Mouse (Mus musculus) myocyte (in vitro differentiated cells): ENCODE measurements around the gene Jmjd4. TPM values are rescaled to one million over a fixed set of nuclear protein-coding genes. Genes with fewer than 3 reads are reported as not detected.

Source experiments
- H3K27me3 ChIP-seq: one replicate; pipeline ENCODE4 v1.6.1; 2011; ENCODE audit not compliant: control insufficient read depth, insufficient read depth, insufficient read length
- H3K36me3 ChIP-seq: one replicate; pipeline ENCODE4 v1.6.1; 2011; ENCODE audit not compliant: control insufficient read depth, insufficient read depth
- H3K4me2 ChIP-seq: one replicate; pipeline ENCODE4 v1.6.1; 2011; ENCODE audit warnings: low read depth, control low read depth
- H3K4me3 ChIP-seq: one replicate; pipeline ENCODE4 v1.5.1; 2011; ENCODE audit warnings: mild to moderate bottlenecking, control low read depth, moderate library complexity
- H3K79me2 ChIP-seq: one replicate; pipeline ENCODE4 v1.6.1; 2011; ENCODE audit not compliant: control insufficient read depth, insufficient read depth
- H3ac ChIP-seq: one replicate; pipeline ENCODE4 v1.6.1; 2011; ENCODE audit not compliant: control insufficient read depth, insufficient read length
- CEBPB ChIP-seq: IDR thresholded peaks from 2 replicates; pipeline ENCODE4 v1.6.1; 2011; ENCODE audit warnings: mild to moderate bottlenecking, moderate library complexity; ENCODE audit not compliant: poor library complexity, insufficient read depth, severe bottlenecking
- E2F4 ChIP-seq: IDR thresholded peaks from one replicate; pipeline ENCODE4 v1.6.1; 2011; ENCODE audit warnings: mild to moderate bottlenecking, control low read depth, moderate library complexity; ENCODE audit not compliant: insufficient read depth
- MAX ChIP-seq: IDR thresholded peaks from one replicate; pipeline ENCODE4 v1.6.1; 2011; ENCODE audit warnings: low read depth, mild to moderate bottlenecking, control low read depth
- MYOD1 ChIP-seq, 3 experiments: IDR thresholded peaks; one replicate each; pipeline ENCODE4 v1.6.1; 2011; ENCODE audit warnings: control low read depth in 2 of 3, low read depth in 2 of 3, mild to moderate bottlenecking in 2 of 3, moderate library complexity in 1 of 3; ENCODE audit not compliant: insufficient read length in 2 of 3, control insufficient read depth in 1 of 3
- MYOG ChIP-seq, 3 experiments: IDR thresholded peaks; one replicate each; pipeline ENCODE4 v1.6.1; 2011; ENCODE audit warnings: control low read depth in 2 of 3, low read depth in 2 of 3, mild to moderate bottlenecking in 2 of 3; ENCODE audit not compliant: insufficient read length in 2 of 3, control insufficient read depth in 1 of 3, insufficient read depth in 1 of 3
- POLR2A ChIP-seq: IDR thresholded peaks from one replicate; pipeline ENCODE4 v1.6.1; 2011; ENCODE audit warnings: low read depth, mild to moderate bottlenecking, control low read depth, moderate library complexity; ENCODE audit not compliant: insufficient read length
- POLR2AphosphoS2 ChIP-seq: IDR thresholded peaks from one replicate; pipeline ENCODE4 v1.6.1; 2011; ENCODE audit warnings: low read depth, control low read depth; ENCODE audit not compliant: insufficient read length
- REST ChIP-seq: IDR thresholded peaks from one replicate; pipeline ENCODE4 v1.6.1; 2011; ENCODE audit warnings: mild to moderate bottlenecking, control low read depth, moderate library complexity; ENCODE audit not compliant: insufficient read depth, insufficient read length
- SRF ChIP-seq: IDR thresholded peaks from one replicate; pipeline ENCODE4 v1.6.1; 2011; ENCODE audit warnings: low read depth; ENCODE audit not compliant: control insufficient read depth, insufficient read length
- TCF12 ChIP-seq: IDR thresholded peaks from one replicate; pipeline ENCODE4 v1.6.1; 2011; ENCODE audit warnings: mild to moderate bottlenecking, control low read depth; ENCODE audit not compliant: poor library complexity, insufficient read depth, severe bottlenecking
- TCF3 ChIP-seq: IDR thresholded peaks from one replicate; pipeline ENCODE4 v1.6.1; 2011; ENCODE audit warnings: low read depth, control low read depth; ENCODE audit not compliant: insufficient read length
- USF1 ChIP-seq: IDR thresholded peaks from one replicate; pipeline ENCODE4 v1.6.1; 2011; ENCODE audit warnings: low read depth, mild to moderate bottlenecking, control low read depth, moderate library complexity
- polyA plus RNA-seq: library from polyadenylated mRNA; unstranded; fragments of >200 nt; fragmentation: generic; extraction: Trizol; gene quantifications from one replicate; pipeline ENCODE4 v1.2.1, GENCODE M21; 2012; ENCODE audit warnings: missing spikeins

The Jmjd4 gene
- polyA plus RNA-seq, 1 experiment, result 4.5 TPM

- no peaks in the 10 kb centered on the region for H3K27me3 ChIP-seq
- no peak for TF ChIP-seq MAX
- peak in 2 of 3 experiments; percentile 63 to 75 for TF ChIP-seq MYOD1 (IDR thresholded peaks at IDR 0.05; ENCODE audit: control insufficient read depth in 1 of 3, insufficient read length in 2 of 3, low read depth in 2 of 3)
- TF ChIP-seq POLR2AphosphoS2, result no peak
- TF ChIP-seq TCF3, result no peak
- TF ChIP-seq POLR2A, result no peak
- TF ChIP-seq MYOG (IDR thresholded peaks at IDR 0.05; ENCODE audit: control insufficient read depth in 1 of 3, insufficient read depth in 1 of 3, insufficient read length in 2 of 3, low read depth in 2 of 3), result peak; percentile 35 to 78 (median 40)
These were observed 37.8 kb upstream of the Jmjd4 start for GRCm38 (mm10) chr11:59412058-59412457.

GRCm38 (mm10) chr11:59412999-59413863 is 36.6 kb upstream of the Jmjd4 start:
- H3K27me3 ChIP-seq, result no peaks in the 10 kb centered on the region
- no peak overlapping the region for H3ac ChIP-seq
- H3K79me2 ChIP-seq, result no peaks in the 10 kb centered on the region
- H3K4me3 ChIP-seq, result no peak overlapping the region
- TF ChIP-seq POLR2AphosphoS2 (no peak), MYOG (IDR thresholded peaks at IDR 0.05; ENCODE audit: control insufficient read depth in 1 of 3, insufficient read depth in 1 of 3, insufficient read length in 2 of 3, low read depth in 2 of 3) (no peak), CEBPB (no peak), REST (no peak), TCF3 (no peak), SRF (no peak)
- H3K4me2 ChIP-seq, result no peak overlapping the region
- H3K36me3 ChIP-seq, result peaks cover 5% of the 10 kb centered on the region

More at GRCm38 (mm10) chr11:59412058-59412457, 37.8 kb upstream of the Jmjd4 start:
- Histone ChIP-seq H3K4me2 (peak overlapping the region; percentile 39), H3K4me3 (no peak overlapping the region), H3K36me3 (peaks cover 10% of the 10 kb centered on the region), H3ac (no peak overlapping the region), H3K79me2 (no peaks in the 10 kb centered on the region)

GRCm38 (mm10) chr11:59418708-59419107 is 31.1 kb upstream of the Jmjd4 start:
- H3ac ChIP-seq, result no peak overlapping the region
- H3K36me3 ChIP-seq, result no peaks in the 10 kb centered on the region
- no peak overlapping the region for H3K4me3 ChIP-seq
- H3K27me3 ChIP-seq, result no peaks in the 10 kb centered on the region
- H3K4me2 ChIP-seq, result peak overlapping the region; percentile 40
- H3K79me2 ChIP-seq, result no peaks in the 10 kb centered on the region
- TF ChIP-seq SRF, result no peak
- TF ChIP-seq TCF3, result no peak
- no peak for TF ChIP-seq MAX
- no peak for TF ChIP-seq REST
- TF ChIP-seq POLR2A, result no peak
- no peak for TF ChIP-seq POLR2AphosphoS2
- TF ChIP-seq E2F4, result no peak
- peak in 1 of 3 experiments; percentile 14 for TF ChIP-seq MYOD1 (IDR thresholded peaks at IDR 0.05; ENCODE audit: control insufficient read depth in 1 of 3, insufficient read length in 2 of 3, low read depth in 2 of 3)

GRCm38 (mm10) chr11:59421436-59421835 is 28.4 kb upstream of the Jmjd4 start:
- TF ChIP-seq MYOD1 (IDR thresholded peaks at IDR 0.05; ENCODE audit: control insufficient read depth in 1 of 3, insufficient read length in 2 of 3, low read depth in 2 of 3) (peak in 2 of 3 experiments; percentile 59 to 71), MYOG (IDR thresholded peaks at IDR 0.05; ENCODE audit: control insufficient read depth in 1 of 3, insufficient read depth in 1 of 3, insufficient read length in 2 of 3, low read depth in 2 of 3) (peak in 1 of 3 experiments; percentile 59), MAX (no peak)
- Histone ChIP-seq H3K4me3 (no peak overlapping the region), H3ac (no peak overlapping the region), H3K79me2 (no peaks in the 10 kb centered on the region), H3K27me3 (no peaks in the 10 kb centered on the region), H3K4me2 (peak overlapping the region; percentile 61), H3K36me3 (peaks cover 5% of the 10 kb centered on the region)

- no peak for TF ChIP-seq E2F4
- no peak for TF ChIP-seq USF1
- peak; percentile 68 for TF ChIP-seq TCF3
- TF ChIP-seq MAX, result no peak
- TF ChIP-seq MYOD1 (IDR thresholded peaks at IDR 0.05; ENCODE audit: control insufficient read depth in 1 of 3, insufficient read length in 2 of 3, low read depth in 2 of 3), result peak in 2 of 3 experiments; percentile 75 to 90
- no peak for TF ChIP-seq POLR2A
- TF ChIP-seq CEBPB, result 0 out of 2 replicates have a peak, but pooled peaks have one; percentile 40
- no peak for TF ChIP-seq SRF
- peak; percentile 30 to 91 (median 58) for TF ChIP-seq MYOG (IDR thresholded peaks at IDR 0.05; ENCODE audit: control insufficient read depth in 1 of 3, insufficient read depth in 1 of 3, insufficient read length in 2 of 3, low read depth in 2 of 3)
- no peak for TF ChIP-seq POLR2AphosphoS2
- peak; percentile 41 for TF ChIP-seq TCF12
- TF ChIP-seq REST, result no peak
- H3K79me2 ChIP-seq, result no peaks in the 10 kb centered on the region
- peak overlapping the region; percentile 61 for H3K4me2 ChIP-seq
- H3ac ChIP-seq, result no peak overlapping the region
- H3K36me3 ChIP-seq, result peaks cover 5% of the 10 kb centered on the region
- H3K27me3 ChIP-seq, result no peaks in the 10 kb centered on the region
- no peak overlapping the region for H3K4me3 ChIP-seq
These were observed 27.9 kb upstream of the Jmjd4 start for GRCm38 (mm10) chr11:59421967-59422366.
